Mouse (Mus musculus): ENCODE results near the gene Pigq.

DNA sequence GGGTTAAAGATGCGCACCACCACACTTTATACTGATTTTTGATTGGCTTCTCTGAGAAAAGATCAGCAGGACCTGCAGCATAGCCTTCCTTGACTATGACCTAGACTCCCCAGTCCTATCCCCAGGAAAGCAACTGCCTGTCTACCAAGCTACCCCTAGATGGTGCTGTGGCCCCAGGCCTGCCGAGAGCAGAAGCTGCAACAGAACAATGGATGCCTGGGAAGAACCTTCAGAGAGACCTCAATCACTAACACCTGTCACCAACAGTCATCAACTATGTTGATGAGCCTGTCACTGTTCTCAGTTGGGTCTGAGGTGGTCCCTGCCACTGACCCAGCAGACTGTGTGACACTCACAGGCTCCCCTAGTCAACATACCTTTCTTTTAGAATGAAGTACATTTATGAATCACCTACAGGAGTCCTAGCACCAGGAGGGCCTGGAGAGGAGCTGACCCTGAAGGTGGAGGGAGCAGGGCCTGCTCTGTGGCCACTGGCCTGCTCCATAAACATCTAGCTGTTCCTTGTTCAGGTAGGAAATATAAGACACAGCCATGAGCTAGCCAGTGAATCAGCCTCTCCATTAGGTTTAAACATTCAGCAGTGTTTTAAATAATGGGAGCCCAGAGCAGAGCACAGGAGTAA lies 50.6 kb downstream of the Pigq start:
- TF ChIP-seq CTCF (IDR thresholded peaks at IDR 0.05; ENCODE audit: control insufficient read depth, insufficient read depth, low read length) (peak; percentile 99), POLR2A (IDR thresholded peaks at IDR 0.05; ENCODE audit: borderline replicate concordance, control insufficient read depth, low read depth, low read length) (no peak)
